Mouse (Mus musculus) ES-E14 (cell line): ENCODE data around the gene Tor2a. TPM values are rescaled to one million over a fixed set of nuclear protein-coding genes. Genes with fewer than 3 reads are reported as not detected.

Experiments used
- DNase-seq: peaks from one replicate; pipeline ENCODE4 v3.0.0-alpha.2; 2013; ENCODE audit warnings: low read depth, low spot score
- H3K27ac ChIP-seq: 2 replicates; pipeline ENCODE4 v1.5.1; 2012; ENCODE audit warnings: low read depth, mild to moderate bottlenecking, low read length, moderate library complexity, mixed read lengths; ENCODE audit not compliant: poor library complexity, insufficient read depth, severe bottlenecking
- H3K36me3 ChIP-seq: 2 replicates; pipeline ENCODE4 v1.6.1; 2012; ENCODE audit warnings: mild to moderate bottlenecking, low read length, moderate library complexity, mixed read lengths; ENCODE audit not compliant: control insufficient read depth, poor library complexity, insufficient read depth, severe bottlenecking
- H3K4me1 ChIP-seq, 2 experiments: fragments of 150-350 bp in 1 of 2; sonication (generic) in 1 of 2; 2 replicates each; pipeline ENCODE4 v1.6.1; 2012; ENCODE audit warnings: low read length in 2 of 2, mild to moderate bottlenecking in 1 of 2, mixed read lengths in 1 of 2; ENCODE audit not compliant: control insufficient read depth in 2 of 2, insufficient read depth in 2 of 2, poor library complexity in 1 of 2
- H3K4me3 ChIP-seq, 2 experiments: fragments of 150-350 bp in 1 of 2; sonication (generic) in 1 of 2; 2 replicates each; pipeline ENCODE4 v1.5.1; 2012; ENCODE audit warnings: low read length in 2 of 2, low read depth in 1 of 2, mild to moderate bottlenecking in 1 of 2, mixed read lengths in 1 of 2; ENCODE audit not compliant: insufficient read depth in 1 of 2, poor library complexity in 1 of 2, severe bottlenecking in 1 of 2
- H3K9ac ChIP-seq: 2 replicates; pipeline ENCODE4 v1.6.1; 2012; ENCODE audit warnings: low read depth, mild to moderate bottlenecking, low read length, mixed read lengths; ENCODE audit not compliant: poor library complexity, insufficient read depth, severe bottlenecking
- H3K9me3 ChIP-seq: fragments of 150-350 bp; sonication (generic); 2 replicates; pipeline ENCODE4 v1.6.1; 2012; ENCODE audit warnings: low read depth, mild to moderate bottlenecking, low read length; ENCODE audit not compliant: control insufficient read depth, insufficient read depth
- CHD2 ChIP-seq: IDR thresholded peaks from 2 replicates; pipeline ENCODE4 v1.6.1; 2014; ENCODE audit warnings: mild to moderate bottlenecking, low read depth, low read length, inconsistent platforms
- HCFC1 ChIP-seq: IDR thresholded peaks from 2 replicates; pipeline ENCODE4 v1.6.1; 2012; ENCODE audit warnings: low read length, inconsistent platforms, borderline replicate concordance; ENCODE audit not compliant: insufficient read depth
- MAFK ChIP-seq: IDR thresholded peaks from 2 replicates; pipeline ENCODE4 v1.6.1; 2014; ENCODE audit warnings: mild to moderate bottlenecking, low read depth, low read length, inconsistent platforms; ENCODE audit not compliant: insufficient read depth
- ZC3H11A ChIP-seq: IDR thresholded peaks from 2 replicates; pipeline ENCODE4 v1.6.1; 2012; ENCODE audit warnings: low read depth, mild to moderate bottlenecking, inconsistent platforms, low read length, borderline replicate concordance
- ZNF384 ChIP-seq: IDR thresholded peaks from 2 replicates; pipeline ENCODE4 v1.6.1; 2012; ENCODE audit warnings: low read depth, low read length, inconsistent platforms
- in situ Hi-C, 2 experiments: fragments of 600-800 bp; cut with MboI; formaldehyde crosslinking; loops; one replicate each; pipeline ENCODE4 v1.15.1; 2025; ENCODE audit warnings: low sequenced_read_pairs in 2 of 2, inconsistent platforms in 1 of 2; ENCODE audit not compliant: unreplicated experiment in 2 of 2
- total RNA-seq: library from RNA; depleted of rRNA; stranded (reverse); fragments of 300-350 nt; gene quantifications from 2 replicates; pipeline ENCODE4 v1.2.3, GENCODE M21; 2012

The Tor2a gene
- total RNA-seq, 1 experiment, result 75.9 TPM

GRCm38 (mm10) chr2:32771886-32772285 is 14.9 kb downstream of the Tor2a start:
- Histone ChIP-seq H3K4me1 (peaks cover 5 to 15% of the 10 kb centered on the region in 2 experiments; a peak in 2 of 4 replicates), H3K27ac (no peak overlapping the region), H3K9ac (no peak overlapping the region), H3K9me3 (no peaks in the 10 kb centered on the region), H3K4me3 (peak overlapping the region in 1 of 2 experiments; percentile 4; a peak in 1 of 4 replicates), H3K36me3 (peaks cover 1% of the 10 kb centered on the region; the same call in 1 of the 2 replicates)
- in situ Hi-C loops, result no loop called here
- DNase-seq, result no peak
- TF ChIP-seq ZNF384 (no peak), MAFK (no peak), ZC3H11A (no peak), CHD2 (no peak)

GRCm38 (mm10) chr2:32772626-32773279 is 15.7 kb downstream of the Tor2a start:
- no peaks in the 10 kb centered on the region for H3K9me3 ChIP-seq
- DNase-seq, result no peak
- H3K27ac ChIP-seq, result no peak overlapping the region
- peaks cover 5 to 15% of the 10 kb centered on the region in 2 experiments; a peak in 2 of 4 replicates for H3K4me1 ChIP-seq
- peaks cover 3% of the 10 kb centered on the region; the same call in 1 of the 2 replicates for H3K36me3 ChIP-seq
- no peak overlapping the region for H3K4me3 ChIP-seq
- TF ChIP-seq MAFK, result no peak
- no peak for TF ChIP-seq ZNF384
- no peak for TF ChIP-seq ZC3H11A
- TF ChIP-seq CHD2, result no peak
- TF ChIP-seq HCFC1, result no peak
- no peak overlapping the region for H3K9ac ChIP-seq
- in situ Hi-C loops, result no loop called here

- Histone ChIP-seq H3K4me3 (peak within 1 kb of the TSS; percentile 62 to 99), H3K27ac (no peak within 1 kb of the TSS), H3K4me1 (peaks cover 5 to 16% of the 10 kb centered on the region in 2 experiments; a peak in 2 of 4 replicates), H3K9ac (peak within 1 kb of the TSS; percentile 58), H3K9me3 (no peaks in the 10 kb centered on the region), H3K36me3 (peaks cover 3% of the 10 kb centered on the region; the same call in 1 of the 2 replicates)
- DNase-seq, result peak; percentile 98
- TF ChIP-seq HCFC1, result peak; percentile 85
- TF ChIP-seq ZNF384, result no peak
- in situ Hi-C loops, result no loop called here
Observed at GRCm38 (mm10) chr2:32775359-32776074, 18.5 kb downstream of the Tor2a start, which contains the start of the genes Ttc16 and Ptrh1. Gene Ttc16 (minus strand): TSS chr2:32775633. Gene Ptrh1 (plus strand): TSS chr2:32775786.

GRCm38 (mm10) chr2:32776192-32776591 is 19.2 kb downstream of the Tor2a start:
- Histone ChIP-seq H3K27ac (no peak overlapping the region), H3K4me1 (peaks cover 5 to 21% of the 10 kb centered on the region in 2 experiments; a peak in 2 of 4 replicates), H3K36me3 (peaks cover 3% of the 10 kb centered on the region; the same call in 1 of the 2 replicates), H3K9me3 (no peaks in the 10 kb centered on the region), H3K9ac (peak overlapping the region; percentile 58), H3K4me3 (peak overlapping the region; percentile 62 to 99)
- in situ Hi-C loops, result no loop called here
- DNase-seq, result no peak
- TF ChIP-seq HCFC1 (no peak), MAFK (no peak), ZNF384 (no peak), CHD2 (no peak), ZC3H11A (no peak)
